Mouse (Mus musculus): ENCODE data around the gene Flt1.

DNA sequence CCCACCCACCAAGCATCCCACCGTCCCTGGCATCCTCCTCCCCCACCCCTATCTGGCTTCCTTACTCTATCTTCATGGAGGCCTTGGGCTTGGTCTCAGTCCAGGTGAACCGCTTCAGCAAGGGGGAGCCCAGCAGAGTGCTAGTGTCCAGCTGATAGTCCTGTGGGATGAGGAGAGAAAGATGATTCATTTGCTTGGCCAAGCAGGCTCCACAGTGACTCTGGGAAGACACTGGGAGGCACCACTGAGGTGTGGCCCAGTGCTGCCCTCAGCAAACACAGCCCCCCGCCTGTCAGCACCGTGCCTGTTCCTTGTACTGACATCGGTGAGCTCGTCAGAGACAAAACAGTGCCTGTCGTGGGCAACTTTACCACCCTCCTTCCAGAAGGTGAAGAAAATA lies 159.5 kb downstream of the Flt1 start:
- TF ChIP-seq CTCF (IDR thresholded peaks at IDR 0.05; ENCODE audit: control insufficient read depth, insufficient read depth, insufficient read length) = no peak
- TF ChIP-seq USF1 (IDR thresholded peaks at IDR 0.05; ENCODE audit: low read depth) = no peak
- TF ChIP-seq MYOG (IDR thresholded peaks at IDR 0.05; ENCODE audit: control insufficient read depth, extremely low read depth, insufficient read length) = no peak
- TF ChIP-seq MAX (IDR thresholded peaks at IDR 0.05) = no peak
